Mouse (Mus musculus): ENCODE results near the gene Afdn.

The Afdn gene

GRCm38 (mm10) chr17:13759853-13760627, at the start of gene Afdn:
Afdn (plus strand) TSS chr17:13760539.
- peak; percentile 92 for DNase-seq (ENCODE audit: low spot score)

DNA sequence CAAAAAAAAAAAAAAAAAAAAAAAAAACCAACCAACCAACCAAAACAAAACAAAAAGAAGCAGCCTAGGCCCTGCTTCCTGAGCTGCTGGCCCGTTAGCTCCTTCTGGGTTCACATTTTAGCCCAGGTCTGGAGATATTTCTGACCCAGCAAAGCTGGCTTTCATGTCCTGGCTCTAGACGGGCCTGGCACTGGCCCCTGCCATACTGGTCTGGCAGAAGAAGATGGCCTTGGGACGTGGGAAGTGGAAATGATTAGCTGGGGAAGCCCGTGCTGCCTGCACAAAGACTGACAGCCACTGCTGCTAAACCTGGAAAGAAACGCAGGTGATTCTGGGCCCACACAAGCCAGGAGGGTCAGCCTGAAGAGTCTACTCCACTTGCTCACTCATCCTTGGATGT, 49.2 kb upstream of the Afdn start:
- no peak for DNase-seq (ENCODE audit: low spot score)

DNA sequence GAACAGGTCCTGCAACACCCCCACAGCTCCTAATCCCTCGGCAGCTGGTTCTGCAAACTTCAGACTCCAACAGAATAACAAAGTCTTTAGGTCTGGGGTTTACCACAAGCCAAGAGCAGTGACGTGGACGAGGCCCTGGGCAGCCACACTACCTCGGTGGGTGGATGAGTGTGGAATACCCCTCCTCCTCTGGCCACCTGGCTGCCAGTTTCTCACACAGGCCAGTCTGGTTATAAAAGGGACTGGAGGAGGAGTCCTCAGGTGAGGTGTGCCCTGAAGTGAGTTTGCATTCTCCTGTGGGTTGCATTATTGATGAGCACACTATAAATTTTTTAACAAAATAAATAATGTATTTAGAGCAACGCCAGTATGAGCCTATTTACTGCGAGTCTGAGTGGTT, 48.2 kb upstream of the Afdn start:
- DNase-seq (ENCODE audit: low spot score): no peak

- no peak for DNase-seq (ENCODE audit: low spot score)
Observed at GRCm38 (mm10) chr17:13712518-13712917, 47.8 kb upstream of the Afdn start.

DNA sequence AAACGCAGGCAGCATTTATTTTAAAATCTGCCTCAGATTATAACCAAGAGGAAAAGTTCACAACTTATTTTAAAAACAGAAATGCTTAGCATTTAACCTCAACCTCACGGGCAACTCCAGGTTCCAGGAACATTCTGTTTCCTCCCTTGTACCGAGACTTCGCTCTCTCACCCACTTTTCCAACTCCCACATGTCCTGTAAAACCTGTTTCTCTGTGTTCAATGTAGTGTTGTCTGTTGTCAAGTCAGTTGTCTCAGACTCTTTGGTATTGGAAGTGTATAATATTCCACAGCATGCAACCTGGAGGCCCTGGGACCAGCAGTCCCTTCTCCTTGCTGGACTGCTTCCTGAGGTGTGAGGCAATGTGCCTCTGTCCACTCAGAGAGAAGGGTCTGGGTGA, 46.2 kb upstream of the Afdn start:
- DNase-seq (ENCODE audit: low spot score): no peak

- no peak for DNase-seq (ENCODE audit: low spot score)
Observed at GRCm38 (mm10) chr17:13714654-13715053, 45.7 kb upstream of the Afdn start.

DNA sequence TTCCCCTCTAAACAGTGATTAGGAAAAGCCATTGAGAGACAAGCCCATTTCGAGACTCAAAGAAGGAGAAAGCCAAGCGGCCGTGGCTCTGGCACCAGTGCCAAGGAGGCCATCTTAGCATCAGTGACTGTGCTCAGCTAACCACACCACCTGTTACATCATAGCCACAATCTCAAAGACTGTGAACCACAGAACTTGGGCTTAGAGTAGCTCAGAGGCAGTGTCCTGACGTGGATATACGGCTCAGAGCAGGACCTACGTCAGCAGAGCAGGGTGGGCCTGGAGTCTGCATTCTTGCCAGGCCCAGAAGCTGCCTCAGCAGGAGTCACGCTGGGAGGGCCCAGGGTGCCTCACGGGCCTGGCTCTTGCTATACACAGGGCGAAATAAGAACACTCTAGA, 44.8 kb upstream of the Afdn start:
- DNase-seq (ENCODE audit: low spot score): no peak

DNA sequence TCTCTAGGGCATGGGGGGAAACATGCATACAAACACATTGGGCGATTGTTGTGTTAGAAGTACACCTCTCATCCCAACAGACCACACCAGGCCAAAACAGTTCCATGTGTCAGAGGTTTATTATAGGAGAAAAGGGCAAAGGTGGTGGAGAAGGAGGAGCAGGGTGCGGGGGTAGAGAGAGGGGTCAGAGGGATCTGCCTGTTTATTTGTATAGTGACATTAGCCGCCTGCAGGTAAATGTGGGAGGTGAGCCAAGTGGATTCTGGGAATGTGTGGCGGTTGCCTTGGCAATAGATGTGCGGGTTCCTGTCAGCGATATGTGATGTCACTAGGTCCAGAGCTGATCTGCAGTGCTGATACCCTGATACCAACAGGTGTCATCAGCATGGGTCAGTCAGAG, 44.0 kb upstream of the Afdn start:
- DNase-seq (ENCODE audit: low spot score): no peak

- DNase-seq (ENCODE audit: low spot score): peak; percentile 72
Observed at GRCm38 (mm10) chr17:13717428-13717827, 42.9 kb upstream of the Afdn start.

DNA sequence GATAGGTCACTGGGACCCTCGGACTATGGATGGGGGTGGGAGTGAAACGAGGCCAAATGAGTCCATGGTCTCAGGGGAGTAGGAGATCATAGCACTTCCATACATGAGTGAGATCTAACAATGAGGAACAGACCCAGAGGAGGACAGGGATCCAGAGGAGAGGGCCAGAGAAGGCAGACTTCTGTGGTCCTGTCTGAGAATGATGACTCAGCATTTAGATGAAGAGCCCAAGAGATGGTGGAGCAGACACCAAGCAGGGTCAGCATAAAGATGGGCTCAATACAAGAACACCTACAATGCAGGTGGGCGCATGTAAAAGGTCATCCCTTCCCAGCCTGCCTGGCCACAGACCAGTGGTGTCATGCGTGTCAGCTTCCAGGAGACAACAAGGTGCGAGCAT, 40.2 kb upstream of the Afdn start:
- DNase-seq (ENCODE audit: low spot score): no peak

- DNase-seq (ENCODE audit: low spot score): no peak
Observed at GRCm38 (mm10) chr17:13721372-13721771, 39.0 kb upstream of the Afdn start.

GRCm38 (mm10) chr17:13722434-13722833, 37.9 kb upstream of the Afdn start:
- no peak for DNase-seq (ENCODE audit: low spot score)

- peak; percentile 83 for DNase-seq (ENCODE audit: low spot score)
Observed at GRCm38 (mm10) chr17:13725004-13725550, 35.3 kb upstream of the Afdn start.

DNA sequence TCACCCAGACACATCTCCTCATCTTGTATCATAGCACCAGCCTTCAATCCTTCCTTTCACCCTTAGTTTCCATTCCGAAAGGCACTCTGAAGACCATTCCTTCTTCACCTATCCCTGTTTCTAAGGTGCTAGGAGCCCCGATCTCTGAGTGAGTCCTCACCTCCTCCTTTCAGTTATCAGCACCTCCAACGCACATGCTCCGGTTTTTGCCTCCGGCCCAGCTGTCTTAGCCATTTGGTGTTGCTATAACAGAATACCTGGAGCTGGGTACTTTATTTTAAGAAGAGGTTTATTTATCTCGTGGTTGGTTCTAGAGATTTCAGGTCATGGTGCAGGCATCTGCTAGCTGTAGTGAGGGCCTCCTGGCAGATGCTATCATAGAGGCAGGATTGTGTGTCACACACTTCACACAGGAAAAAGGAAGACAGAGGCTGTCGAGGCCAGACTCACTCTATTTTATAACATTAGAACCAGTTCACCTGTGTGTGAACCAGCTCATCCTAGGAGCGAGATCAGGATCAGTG, 33.4 kb upstream of the Afdn start:
- DNase-seq (ENCODE audit: low spot score): no peak

- no peak for DNase-seq (ENCODE audit: low spot score)
Observed at GRCm38 (mm10) chr17:13730980-13731726, 29.2 kb upstream of the Afdn start.

GRCm38 (mm10) chr17:13731727-13732112, 28.6 kb upstream of the Afdn start:
- no peak for DNase-seq (ENCODE audit: low spot score)

GRCm38 (mm10) chr17:13732685-13733084, 27.7 kb upstream of the Afdn start:
- no peak for DNase-seq (ENCODE audit: low spot score)

DNA sequence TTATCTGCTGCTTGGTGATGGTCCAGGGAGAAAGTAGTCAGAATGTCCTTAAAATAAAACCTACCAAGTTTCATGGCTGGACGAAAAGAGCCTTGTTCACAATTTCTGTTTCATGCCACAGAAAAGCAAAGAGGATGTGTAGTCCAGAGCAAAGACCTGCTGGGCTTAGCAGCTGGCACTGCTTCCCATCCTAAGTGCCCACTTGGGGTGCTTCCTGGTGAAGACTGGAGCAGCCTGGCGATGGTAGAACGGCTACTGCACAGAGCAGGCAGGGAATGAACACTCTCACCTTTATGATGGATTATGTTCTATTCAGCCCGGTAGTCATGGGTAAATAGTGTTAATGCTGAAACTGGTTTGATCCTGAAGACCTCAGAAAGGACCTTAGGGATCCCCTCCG, 26.4 kb upstream of the Afdn start:
- DNase-seq (ENCODE audit: low spot score): no peak

DNA sequence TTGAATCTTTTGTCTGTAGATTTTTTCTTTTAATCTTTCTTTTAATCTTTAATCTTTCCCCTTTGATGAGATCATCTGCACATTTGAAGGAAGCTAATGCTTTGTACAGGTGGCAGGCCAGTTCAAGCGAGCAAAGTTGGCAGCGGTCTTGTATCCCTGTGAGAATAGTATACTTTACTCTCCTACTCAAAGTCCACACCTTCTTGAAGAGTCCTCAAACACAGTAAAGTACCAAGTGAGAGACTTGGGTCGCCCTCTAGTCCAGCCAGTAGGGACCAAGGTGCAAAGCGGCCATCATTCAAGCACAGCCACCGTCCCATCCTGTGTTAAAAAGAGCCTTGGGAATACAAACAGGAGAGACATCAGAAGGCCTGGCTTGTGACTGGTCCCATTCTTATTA, 25.3 kb upstream of the Afdn start:
- no peak for DNase-seq (ENCODE audit: low spot score)

GRCm38 (mm10) chr17:13735803-13736282, 24.5 kb upstream of the Afdn start:
- no peak for DNase-seq (ENCODE audit: low spot score)

DNA sequence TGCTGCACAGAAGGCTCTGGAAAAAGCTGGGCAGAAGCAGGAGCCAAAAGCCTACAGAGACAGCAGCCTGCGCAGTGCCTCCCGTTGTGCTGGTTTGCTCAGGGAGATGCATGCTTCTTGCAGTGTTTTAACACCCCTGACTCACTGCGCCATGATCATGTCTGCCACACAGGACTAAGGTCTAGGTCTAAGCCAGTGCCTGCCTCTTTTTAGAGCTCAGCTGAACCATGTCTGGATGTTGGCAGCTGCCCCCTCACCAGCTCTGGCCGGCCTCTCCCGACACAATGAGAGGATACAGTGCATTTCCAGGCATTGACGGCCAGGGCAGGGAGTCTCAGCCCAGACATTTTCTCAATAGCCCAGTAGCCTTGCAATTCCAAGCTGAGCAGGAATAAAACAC, 23.0 kb upstream of the Afdn start:
- DNase-seq (ENCODE audit: low spot score): no peak

GRCm38 (mm10) chr17:13738121-13738776, 22.1 kb upstream of the Afdn start:
- DNase-seq (ENCODE audit: low spot score): no peak
